Mouse (Mus musculus): ENCODE measurements around the gene Fgfr2.
"Not testable (repeated sequence)": the region's sequence is repeated elsewhere in the genome, so short reads cannot be mapped to it uniquely, and the experiment has no call there.

The Fgfr2 gene

DNA sequence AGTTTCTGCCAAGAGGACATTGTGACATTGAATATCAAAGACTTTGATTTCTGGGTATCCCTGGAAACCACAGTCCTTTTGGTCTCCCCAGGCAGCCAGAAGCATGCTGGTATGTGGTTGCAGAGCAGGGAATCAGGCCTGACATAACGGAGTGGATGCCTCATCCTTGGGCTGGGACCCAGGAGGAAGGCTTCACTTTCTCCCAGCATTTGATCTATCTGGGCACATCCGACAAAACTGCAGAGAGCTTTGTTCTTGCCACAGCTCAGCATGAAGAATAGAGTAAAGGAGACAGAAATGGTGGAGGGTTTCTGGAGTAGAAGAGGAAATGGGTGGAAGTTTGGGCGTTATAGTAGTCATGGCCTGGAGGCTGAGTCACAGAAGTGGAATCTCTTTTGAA is 1990.0 kb downstream of the Fgfr2 start:
- no peak for DNase-seq (ENCODE audit: low read depth)

DNA sequence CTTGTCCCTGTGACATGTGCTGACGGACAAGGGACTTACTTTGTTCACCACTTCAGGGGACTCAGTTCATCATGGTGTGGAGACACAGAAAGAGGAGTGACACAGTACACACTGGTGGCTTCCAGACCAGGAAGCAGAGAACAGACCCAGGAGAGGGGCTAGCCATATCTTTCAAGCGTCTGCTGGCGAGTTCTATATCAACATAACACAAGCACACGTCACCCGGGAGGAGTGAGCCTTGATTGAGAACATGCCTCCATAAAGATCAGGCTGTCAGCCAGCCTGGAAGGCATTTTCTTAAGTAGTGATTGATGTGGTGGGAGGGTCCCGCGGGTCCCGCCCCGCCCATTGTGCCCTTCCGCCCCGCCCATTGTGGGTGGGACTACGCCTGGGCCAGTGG is 1993.1 kb downstream of the Fgfr2 start:
- DNase-seq (ENCODE audit: low read depth) = no peak

DNA sequence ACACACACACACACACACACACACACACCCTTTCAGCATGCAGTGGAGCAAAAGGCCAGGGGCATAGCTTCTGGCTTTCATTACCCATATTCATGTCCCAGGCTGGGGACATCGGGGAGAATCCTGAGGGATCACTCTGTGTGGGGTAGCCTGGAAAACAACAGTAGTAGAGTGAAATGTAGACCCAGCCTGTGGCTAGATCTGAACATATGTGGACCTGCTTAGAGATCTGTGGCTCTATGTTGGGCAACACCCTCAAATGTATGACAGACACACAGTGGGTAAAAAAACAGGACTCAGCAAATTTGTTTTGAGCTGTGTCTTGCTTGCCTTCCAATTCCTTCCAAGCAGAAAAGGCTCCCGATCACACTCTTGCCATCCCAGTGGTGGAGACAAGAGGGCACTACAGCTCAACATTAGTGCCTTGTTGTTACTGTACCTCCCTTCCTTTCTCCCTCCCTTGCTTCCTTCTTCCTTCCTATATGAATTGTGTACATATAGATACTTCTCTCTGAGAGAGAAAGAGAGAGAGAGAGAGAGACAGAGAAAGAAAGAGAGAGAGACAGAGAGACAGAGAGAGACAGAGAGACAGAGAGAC is 2000.8 kb downstream of the Fgfr2 start:
- no peak for DNase-seq (ENCODE audit: low read depth)

DNA sequence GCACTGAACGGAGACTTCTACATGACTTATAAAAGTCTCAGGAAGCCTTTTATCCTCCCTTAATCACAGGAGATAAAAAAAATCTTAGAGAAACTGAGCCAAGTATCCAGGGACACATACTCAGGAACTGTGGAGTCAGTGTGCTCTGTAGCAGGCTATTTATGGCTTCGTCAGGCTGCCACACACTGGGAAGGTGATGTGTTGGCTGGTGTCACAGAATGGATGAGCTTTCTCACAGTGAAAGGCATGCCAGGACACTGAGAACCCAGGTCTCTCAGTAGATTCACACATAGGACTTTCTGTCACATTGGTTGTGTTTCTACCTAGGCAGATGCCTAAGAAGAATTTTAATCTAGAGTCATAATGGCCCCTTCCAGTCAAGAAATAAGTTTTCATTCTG is 2008.7 kb downstream of the Fgfr2 start:
- DNase-seq (ENCODE audit: low read depth) = no peak

DNA sequence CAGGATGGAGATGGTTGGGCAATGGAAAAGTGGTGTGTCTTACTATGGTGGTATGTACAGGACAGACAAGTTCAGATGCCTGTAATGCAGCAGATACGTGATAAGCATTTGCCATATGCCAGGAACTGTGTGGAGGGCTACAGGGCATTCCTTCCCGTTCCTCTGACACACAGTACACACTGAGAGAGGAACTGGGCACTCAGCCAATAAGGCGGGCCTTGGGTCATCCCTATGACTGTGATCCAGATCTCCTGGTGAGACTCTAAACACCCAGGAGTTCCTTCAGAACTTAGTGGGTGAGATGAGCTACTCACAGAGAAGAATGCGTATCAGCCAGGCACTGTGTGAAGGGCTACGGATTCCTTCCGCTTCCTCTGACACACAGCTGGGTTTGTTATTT is 2009.5 kb downstream of the Fgfr2 start:
- no peak for DNase-seq (ENCODE audit: low read depth)

DNA sequence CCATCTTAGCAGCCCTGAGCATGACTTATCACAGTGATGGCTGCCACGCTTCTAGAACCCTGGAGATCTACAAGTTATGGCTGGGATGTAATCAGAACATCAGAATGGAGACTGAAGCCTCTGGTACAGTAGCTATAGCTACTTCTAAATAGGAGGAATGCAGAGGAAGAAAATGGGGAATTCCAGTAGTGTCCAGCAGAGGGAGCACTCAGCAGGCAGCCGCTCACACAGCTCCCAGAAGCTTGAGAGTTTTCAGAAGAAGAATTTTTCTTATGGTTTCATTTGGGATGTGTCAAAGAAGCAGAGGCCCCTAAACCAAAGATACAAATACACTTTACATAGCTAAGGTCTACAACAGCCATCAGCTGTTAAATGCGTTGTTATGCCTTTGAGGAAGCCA is 2010.7 kb downstream of the Fgfr2 start:
- DNase-seq (ENCODE audit: low read depth) = peak; percentile 40

DNA sequence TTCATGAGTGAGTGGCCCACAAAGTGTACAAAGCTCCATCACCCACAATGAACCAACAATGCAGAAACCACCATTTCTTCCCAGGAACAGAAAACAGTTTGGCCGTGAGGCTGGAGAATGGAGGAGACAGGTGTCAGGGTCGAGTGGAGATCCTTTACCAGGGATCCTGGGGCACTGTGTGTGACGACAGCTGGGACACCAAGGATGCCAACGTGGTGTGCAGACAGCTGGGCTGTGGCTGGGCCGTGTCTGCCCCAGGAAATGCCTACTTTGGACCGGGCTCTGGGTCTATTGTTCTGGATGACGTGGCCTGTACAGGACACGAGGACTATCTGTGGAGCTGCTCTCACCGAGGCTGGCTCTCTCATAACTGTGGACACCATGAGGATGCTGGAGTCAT is 2040.7 kb downstream of the Fgfr2 start:
- DNase-seq (ENCODE audit: low read depth) = not testable (repeated sequence)

DNA sequence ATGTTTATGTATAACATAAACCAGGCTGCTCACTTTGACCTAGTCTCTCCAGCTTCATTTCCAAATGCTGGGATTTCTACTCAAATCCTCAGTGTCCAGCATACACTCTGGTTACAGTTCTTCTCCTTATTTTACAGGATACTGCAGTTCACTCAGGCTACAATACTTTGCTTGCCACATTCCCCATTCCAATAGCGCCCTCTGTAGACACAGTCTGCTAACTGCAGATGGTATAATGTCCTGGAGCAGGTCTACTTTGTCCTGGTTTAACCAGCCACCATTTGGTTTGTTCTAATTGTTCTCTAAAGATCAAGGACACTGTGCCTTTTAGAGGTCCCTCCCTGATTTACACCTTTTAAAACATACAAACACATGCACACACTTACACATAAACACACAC is 2047.2 kb downstream of the Fgfr2 start:
- DNase-seq (ENCODE audit: low read depth) = peak; percentile 5

DNA sequence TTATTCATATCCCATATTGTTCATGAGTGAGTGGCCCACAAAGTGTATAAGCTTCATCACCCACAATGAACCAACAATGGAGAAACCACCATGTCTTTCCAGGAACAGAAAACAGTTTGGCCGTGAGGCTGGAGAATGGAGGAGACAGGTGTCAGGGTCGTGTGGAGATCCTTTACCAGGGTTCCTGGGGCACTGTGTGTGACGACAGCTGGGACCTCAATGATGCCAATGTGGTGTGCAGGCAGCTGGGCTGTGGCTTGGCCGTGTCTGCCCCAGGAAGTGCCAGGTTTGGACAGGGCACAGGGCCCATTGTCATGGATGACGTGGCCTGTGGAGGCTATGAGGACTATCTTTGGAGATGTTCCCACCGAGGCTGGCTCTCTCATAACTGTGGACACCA is 2049.1 kb downstream of the Fgfr2 start:
- DNase-seq (ENCODE audit: low read depth) = not testable (repeated sequence)

DNA sequence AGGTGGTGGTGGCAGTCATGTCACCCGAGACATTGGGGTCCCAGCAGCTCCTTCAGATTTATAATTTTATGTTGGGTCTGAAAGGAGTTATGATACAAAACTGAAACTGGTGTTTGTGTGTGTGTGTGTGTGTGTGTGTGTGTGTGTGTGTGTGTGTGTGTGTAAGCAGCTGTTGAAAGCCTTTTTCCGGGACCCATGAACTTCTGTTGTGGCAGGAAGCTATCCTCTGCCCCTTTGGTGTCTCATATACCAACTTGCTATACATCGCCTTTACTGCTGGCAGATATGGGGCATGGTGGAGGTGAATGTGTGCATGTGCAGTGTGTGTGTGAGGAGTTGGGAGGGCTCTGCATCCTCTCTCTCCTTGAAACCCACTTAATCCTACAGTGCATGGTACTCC is 2049.7 kb downstream of the Fgfr2 start:
- not testable (repeated sequence) for DNase-seq (ENCODE audit: low read depth)

DNA sequence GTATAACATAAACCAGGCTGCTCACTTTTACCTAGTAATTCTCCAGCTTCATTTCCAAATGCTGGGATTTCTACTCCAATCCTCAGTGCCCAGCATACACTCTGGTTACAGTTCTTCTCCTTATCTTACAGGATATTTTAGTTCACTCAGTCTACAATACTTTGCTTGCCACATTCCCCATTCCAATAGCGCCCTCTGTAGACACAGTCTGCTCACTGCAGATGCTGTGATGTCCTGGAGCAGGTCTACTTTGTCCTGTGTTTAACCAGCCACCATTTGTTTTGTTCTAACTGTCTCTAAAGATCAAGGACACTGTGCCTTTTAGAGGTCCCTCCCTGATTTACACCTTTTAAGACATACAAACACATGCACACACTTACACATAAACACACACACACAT is 2055.0 kb downstream of the Fgfr2 start:
- DNase-seq (ENCODE audit: low read depth) = not testable (repeated sequence)

DNA sequence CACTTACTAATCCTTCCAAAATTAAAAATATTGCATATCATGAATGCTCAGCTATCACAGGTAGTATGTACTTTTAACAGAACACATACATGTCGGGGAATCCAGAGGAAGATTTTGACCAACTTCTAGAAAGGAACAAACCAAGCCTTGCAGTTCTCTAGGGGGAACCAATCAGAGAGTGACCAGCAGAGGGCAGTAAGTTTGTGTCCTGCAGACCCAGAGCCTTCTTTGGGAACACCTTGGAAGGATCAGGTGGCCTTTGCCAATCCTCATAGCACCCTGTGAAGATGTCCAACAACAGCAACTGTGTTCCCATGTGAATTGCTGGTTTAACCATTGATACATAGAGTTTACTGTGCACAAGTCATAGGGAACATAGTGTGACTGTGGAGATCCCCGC is 2060.6 kb downstream of the Fgfr2 start:
- DNase-seq (ENCODE audit: low read depth) = no peak

DNA sequence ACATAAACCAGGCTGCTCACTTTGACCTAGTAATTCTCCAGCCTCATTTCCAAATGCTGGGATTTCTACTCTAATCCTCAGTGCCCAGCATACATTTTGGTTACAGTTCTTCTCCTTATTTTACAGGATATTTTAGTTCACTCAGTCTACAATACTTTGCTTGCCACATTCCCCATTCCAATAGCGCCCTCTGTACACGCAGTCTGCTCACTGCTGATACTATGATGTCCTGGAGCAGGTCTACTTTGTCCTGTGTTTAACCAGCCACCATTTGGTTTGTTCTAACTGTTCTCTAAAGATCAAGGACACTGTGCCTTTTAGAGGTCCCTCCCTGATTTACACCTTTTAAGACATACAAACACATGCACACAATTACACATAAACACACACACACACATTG is 2063.3 kb downstream of the Fgfr2 start:
- not testable (repeated sequence) for DNase-seq (ENCODE audit: low read depth)

DNA sequence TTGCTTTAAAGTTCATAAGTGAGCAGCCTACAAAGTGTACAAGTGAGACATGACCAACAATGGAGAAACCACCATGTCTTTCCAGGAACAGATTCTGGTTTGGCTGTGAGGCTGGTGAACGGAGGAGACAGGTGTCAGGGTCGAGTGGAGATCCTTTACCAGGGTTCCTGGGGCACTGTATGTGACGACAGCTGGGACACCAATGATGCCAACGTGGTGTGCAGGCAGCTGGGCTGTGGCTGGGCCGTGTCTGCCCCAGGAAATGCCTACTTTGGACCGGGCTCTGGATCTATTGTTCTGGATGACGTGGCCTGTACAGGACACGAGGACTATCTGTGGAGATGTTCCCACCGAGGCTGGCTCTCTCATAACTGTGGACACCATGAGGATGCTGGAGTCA is 2065.2 kb downstream of the Fgfr2 start:
- DNase-seq (ENCODE audit: low read depth) = not testable (repeated sequence)

DNA sequence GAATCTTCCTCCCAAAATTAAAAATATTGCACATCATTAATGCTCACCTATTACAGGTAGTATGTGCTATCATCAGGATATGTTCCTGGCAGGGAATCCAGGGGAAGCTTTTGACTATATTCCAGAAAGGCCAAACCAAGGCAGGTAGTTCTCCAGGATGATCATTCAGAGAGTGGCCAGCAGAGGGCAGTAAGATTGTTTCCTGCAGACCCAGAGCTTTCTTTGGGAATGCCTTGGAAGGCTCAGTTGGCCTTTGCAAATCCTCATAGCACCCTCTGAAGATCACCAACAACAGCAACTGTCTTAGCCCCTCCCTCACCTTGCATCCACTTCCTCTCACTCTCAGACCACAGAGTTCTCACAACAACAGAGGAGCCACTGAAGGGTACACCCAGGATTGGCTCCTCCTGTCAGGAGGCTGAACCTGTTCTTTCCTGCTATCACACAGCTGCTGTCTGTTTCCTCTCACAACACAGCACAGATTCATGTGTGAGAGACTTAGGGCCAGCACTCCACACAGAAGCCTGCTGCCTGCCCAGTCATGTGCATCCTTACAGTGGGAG is 2068.3 kb downstream of the Fgfr2 start:
- DNase-seq (ENCODE audit: low read depth) = no peak

DNA sequence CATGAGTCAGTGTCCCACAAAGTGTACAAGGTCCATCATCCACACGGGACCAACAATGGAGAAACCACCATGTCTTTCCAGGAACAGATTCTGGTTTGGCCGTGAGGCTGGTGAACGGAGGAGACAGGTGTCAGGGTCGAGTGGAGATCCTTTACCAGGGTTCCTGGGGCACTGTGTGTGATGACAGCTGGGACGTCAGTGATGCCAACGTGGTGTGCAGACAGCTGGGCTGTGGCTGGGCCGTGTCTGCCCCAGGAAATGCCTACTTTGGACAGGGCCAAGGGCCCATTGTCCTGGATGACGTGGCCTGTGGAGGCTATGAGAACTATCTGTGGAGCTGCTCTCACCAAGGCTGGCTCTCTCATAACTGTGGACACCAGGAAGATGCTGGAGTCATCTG is 2073.3 kb downstream of the Fgfr2 start:
- not testable (repeated sequence) for DNase-seq (ENCODE audit: low read depth)

DNA sequence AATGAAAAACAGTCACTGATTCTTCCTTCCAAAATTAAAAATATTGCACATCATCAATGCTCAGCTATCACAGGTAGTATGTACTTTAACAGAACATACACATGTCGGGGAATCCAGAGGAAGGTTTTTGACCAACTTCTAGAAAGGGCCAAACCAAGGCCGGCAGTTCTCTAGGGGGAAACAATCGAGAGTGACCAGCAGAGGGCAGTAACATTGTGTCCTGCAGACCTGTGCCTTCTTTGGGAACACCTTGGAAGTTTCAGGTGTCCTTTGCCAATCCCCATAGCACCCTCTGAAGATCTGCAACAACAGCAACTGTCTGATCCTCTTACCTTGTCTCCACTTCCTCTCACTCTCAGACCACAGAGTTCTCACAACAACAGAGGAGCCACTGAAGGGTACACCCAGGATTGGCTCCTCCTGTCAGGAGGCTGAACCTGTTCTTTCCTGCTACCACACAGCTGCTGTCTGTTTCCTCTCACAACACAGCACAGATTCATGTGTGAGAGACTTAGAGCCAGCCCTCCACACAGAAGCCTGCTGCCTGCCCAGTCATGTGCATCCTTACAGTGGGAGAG is 2077.8 kb downstream of the Fgfr2 start:
- not testable (repeated sequence) for DNase-seq (ENCODE audit: low read depth)

DNA sequence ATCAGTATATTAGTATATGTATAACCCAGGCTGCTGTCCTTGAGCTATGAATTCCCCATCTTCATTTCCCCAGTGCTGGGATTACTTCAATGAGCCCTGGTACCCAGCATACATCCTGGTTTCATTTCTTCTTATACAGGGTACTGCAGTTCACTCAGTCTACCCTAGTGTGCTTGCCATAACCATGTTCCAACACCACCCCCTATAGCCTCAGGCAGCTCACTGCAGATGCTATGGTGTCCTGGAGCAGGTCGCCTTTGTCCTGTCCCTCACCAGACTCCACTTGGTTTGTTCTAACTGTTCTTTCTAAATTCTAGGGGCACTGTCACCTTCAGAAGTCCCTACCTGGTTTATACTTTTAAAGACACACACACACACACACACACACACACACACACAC is 2080.5 kb downstream of the Fgfr2 start:
- peak; percentile 8 for DNase-seq (ENCODE audit: low read depth)

DNA sequence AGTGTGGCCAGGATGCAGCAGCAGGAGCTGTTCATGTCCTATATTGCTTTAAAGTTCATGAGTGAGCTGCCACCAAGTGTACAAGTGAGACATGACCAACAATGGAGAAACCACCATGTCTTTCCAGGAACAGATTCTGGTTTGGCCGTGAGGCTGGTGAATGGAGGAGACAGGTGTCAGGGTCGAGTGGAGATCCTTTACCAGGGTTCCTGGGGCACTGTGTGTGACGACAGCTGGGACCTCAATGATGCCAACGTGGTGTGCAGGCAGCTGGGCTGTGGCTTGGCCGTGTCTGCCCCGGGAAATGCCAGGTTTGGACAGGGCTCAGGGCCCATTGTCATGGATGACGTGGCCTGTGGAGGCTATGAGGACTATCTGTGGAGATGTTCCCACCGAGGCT is 2082.4 kb downstream of the Fgfr2 start:
- DNase-seq (ENCODE audit: low read depth) = not testable (repeated sequence)

DNA sequence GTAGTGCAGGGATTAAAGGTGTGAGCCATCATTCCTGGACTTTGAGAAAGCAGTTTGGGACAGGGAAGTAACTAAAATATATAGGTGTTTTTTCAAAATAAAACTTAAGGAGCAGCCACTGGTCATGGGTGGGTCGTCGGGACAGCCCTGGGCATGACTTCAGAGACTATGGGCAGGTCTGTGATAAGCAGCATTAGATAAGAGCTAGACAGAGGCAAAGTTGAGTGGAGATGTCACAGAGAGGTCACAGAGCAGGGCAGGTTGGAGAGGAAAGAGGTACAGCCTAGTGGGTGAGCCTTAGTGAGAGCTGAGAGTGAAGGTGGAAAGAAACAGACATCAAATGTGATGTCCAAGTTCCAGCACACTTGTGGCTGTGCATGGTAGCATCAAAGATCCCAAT is 2086.1 kb downstream of the Fgfr2 start:
- no peak for DNase-seq (ENCODE audit: low read depth)

DNA sequence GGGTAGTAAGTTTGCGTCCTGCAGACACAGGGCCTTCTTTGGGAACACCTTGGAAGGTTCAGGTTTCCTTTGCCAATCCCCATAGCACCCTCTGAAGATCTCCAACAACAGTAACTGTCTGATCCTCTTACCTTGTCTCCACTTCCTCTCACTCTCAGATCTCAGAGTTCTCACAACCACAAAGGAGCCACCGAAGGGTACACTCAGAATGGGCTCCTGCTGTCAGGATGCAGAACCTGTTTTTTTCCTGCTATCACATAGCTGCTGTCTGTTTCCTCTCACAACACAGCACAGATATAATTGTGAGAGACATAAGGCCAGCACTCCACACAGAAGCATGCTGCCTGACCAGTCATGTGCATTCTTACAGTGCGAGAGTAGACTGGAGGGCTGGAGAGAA is 2086.8 kb downstream of the Fgfr2 start:
- DNase-seq (ENCODE audit: low read depth) = no peak

DNA sequence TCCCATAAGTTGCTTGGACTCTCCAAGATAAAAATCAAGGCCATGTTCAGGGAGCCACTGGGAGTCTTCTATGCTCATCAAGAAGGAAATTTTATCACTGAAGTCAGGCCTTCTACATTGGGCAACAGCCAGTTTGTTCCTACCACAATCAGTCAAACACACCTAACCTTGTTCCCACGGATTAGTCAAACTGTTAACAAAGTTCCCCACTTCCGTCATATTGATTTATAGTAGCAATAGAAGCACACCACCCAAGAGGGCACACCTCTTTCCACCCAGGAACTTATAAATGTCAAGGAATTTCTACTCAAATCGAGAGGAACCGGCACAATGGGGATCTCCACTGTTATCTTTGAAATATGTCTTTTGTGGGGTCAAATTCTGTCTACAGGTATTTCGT is 2091.4 kb downstream of the Fgfr2 start, which contains the start of gene Dmbt1:
TSS of gene Dmbt1 (plus strand) at position 299 of the 400 bp plus-strand sequence.
- DNase-seq (ENCODE audit: low read depth) = no peak

DNA sequence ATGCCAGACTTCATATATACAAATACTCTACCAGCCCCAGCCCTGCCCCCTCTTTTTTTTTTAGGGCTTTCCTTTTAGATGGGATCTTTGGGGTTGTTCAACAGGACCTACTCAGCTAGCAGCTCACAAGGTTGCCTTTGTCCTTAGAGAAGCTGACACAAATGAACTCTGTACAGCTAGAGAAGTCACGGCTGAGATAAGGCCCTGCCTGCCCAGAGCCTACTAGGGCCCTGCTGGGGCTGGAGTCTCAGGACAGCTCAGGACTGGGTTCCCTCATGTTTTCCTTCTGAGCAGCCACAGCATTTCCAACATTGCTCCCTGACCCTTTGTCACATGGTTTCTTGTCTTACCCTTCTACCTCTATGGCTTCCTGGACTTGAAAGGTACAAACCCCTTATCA is 2095.6 kb downstream of the Fgfr2 start:
- DNase-seq (ENCODE audit: low read depth) = no peak

DNA sequence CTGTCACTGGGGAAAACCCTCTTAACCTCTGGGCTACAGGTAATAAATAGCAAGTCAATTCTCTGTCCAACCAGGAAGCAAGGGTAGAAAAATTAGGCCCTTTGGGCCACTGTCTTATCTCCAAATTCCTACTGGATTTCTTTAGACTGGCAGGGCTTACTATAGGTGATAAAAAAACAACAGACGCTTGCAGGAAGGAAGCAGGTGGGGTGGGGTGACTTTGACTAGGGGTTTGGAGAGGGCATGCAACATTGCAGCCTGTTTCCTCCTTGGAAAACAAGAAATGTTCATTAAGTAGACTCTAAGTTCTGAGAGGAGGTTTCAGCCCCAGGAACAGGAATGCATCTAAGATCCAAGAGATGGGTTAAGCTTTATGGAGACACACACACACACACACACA is 2098.3 kb downstream of the Fgfr2 start:
- no peak for DNase-seq (ENCODE audit: low read depth)

Data from 416B (cell line).